Mouse (Mus musculus) left cerebral cortex, adult 6 months (tissue): ENCODE data around the gene Srsy. TPM values are rescaled to one million over a fixed set of nuclear protein-coding genes. Genes with fewer than 3 reads are reported as not detected.

Source experiments
- long read RNA-seq, 2 experiments: library from polyadenylated mRNA; unstranded; transcript quantifications; one replicate each; pipeline ENCODE4 v2.0.0; 2019 to 2020
- polyA plus RNA-seq: library from polyadenylated mRNA; unstranded; fragments of <200 nt; fragmentation: Nextera tagmentation; gene quantifications from 2 replicates; pipeline ENCODE4 v1.2.3, GENCODE M21; 2021

The Srsy gene
- not detected in 2 replicates for polyA plus RNA-seq
- long read RNA-seq, experiment 1: 0 reads
- long read RNA-seq, experiment 2: 0 reads

GRCm38 (mm10) chrY:17937230-17937629 lies at the start of gene Srsy:
TSS of gene Srsy (minus strand) at chrY:17937330.

Other genes with a start within 250 kb of the Srsy start
- gene Gm21904, start 91.1 kb downstream of the Srsy start, polyA plus RNA-seq: not detected in 2 replicates
- gene Gm20772, start 62.6 kb downstream of the Srsy start, polyA plus RNA-seq: not detected in 2 replicates
- gene Gm20831, start 62.6 kb downstream of the Srsy start, polyA plus RNA-seq: not detected in 2 replicates
- gene Gm21764, start 124.5 kb upstream of the Srsy start, polyA plus RNA-seq: not detected in 2 replicates
- gene Ssty1, start 151.8 kb upstream of the Srsy start, polyA plus RNA-seq: not detected in 2 replicates